Mouse (Mus musculus) naive thymus-derived CD4-positive, alpha-beta T cell, adult 2 months (primary cell): ENCODE data around the gene Gng12.
A peak's percentile ranks its signal among the peaks of the same experiment; 100 is the strongest.
"Not testable (repeated sequence)": the region's sequence is repeated elsewhere in the genome, so short reads cannot be mapped to it uniquely, and the experiment has no call there.

ENCODE experiments used
- DNase-seq: peaks from one replicate; pipeline ENCODE4 v3.0.0-alpha.2; 2011; ENCODE audit warnings: low read depth

The Gng12 gene

GRCm38 (mm10) chr6:66896119-66896920 lies at the start of gene Gng12:
Gene Gng12 (plus strand): TSS chr6:66896397.
- DNase-seq, result peak; percentile 84

- DNase-seq, result no peak
These were observed 47.3 kb upstream of the Gng12 start for GRCm38 (mm10) chr6:66848936-66849335.

- DNase-seq, result no peak
These were observed 40.0 kb upstream of the Gng12 start for GRCm38 (mm10) chr6:66856236-66856635.

- no peak for DNase-seq
These were observed 37.8 kb upstream of the Gng12 start for GRCm38 (mm10) chr6:66858356-66858755.

- no peak for DNase-seq
These were observed 36.8 kb upstream of the Gng12 start for GRCm38 (mm10) chr6:66859391-66859790.

- DNase-seq, result peak; percentile 3
These were observed 31.7 kb upstream of the Gng12 start for GRCm38 (mm10) chr6:66864463-66864862.

GRCm38 (mm10) chr6:66866295-66866694 lies 29.9 kb upstream of the Gng12 start:
- no peak for DNase-seq

GRCm38 (mm10) chr6:66877048-66877447 lies 19.1 kb upstream of the Gng12 start:
- DNase-seq, result not testable (repeated sequence)

- no peak for DNase-seq
These were observed 5.6 kb upstream of the Gng12 start for GRCm38 (mm10) chr6:66890349-66891158.

- no peak for DNase-seq
These were observed 2.2 kb upstream of the Gng12 start for GRCm38 (mm10) chr6:66893950-66894349.

GRCm38 (mm10) chr6:66894999-66895398 lies 1.2 kb upstream of the Gng12 start:
- DNase-seq, result peak; percentile 23

GRCm38 (mm10) chr6:66896921-66897645 lies 886 bp downstream of the Gng12 start:
- peak; percentile 43 for DNase-seq

- DNase-seq, result no peak
These were observed 1.8 kb downstream of the Gng12 start for GRCm38 (mm10) chr6:66897994-66898393.

- DNase-seq, result no peak
These were observed 5.7 kb downstream of the Gng12 start for GRCm38 (mm10) chr6:66901926-66902325.

- no peak for DNase-seq
These were observed 7.0 kb downstream of the Gng12 start for GRCm38 (mm10) chr6:66903206-66903605.

GRCm38 (mm10) chr6:66903720-66904119 lies 7.5 kb downstream of the Gng12 start:
- DNase-seq, result no peak

- DNase-seq, result no peak
These were observed 10.0 kb downstream of the Gng12 start for GRCm38 (mm10) chr6:66906244-66906643.

GRCm38 (mm10) chr6:66908327-66908973 lies 12.3 kb downstream of the Gng12 start:
- DNase-seq, result no peak

- DNase-seq, result no peak
These were observed 14.6 kb downstream of the Gng12 start for GRCm38 (mm10) chr6:66910493-66911435.

- DNase-seq, result no peak
These were observed 17.2 kb downstream of the Gng12 start for GRCm38 (mm10) chr6:66913355-66913754.

- DNase-seq, result no peak
These were observed 19.4 kb downstream of the Gng12 start for GRCm38 (mm10) chr6:66915592-66915991.
